Mouse (Mus musculus) thymus, postnatal 0 days (tissue): Measurements from ENCODE around the gene Glce. TPM values are rescaled to one million over a fixed set of nuclear protein-coding genes. Genes with fewer than 3 reads are reported as not detected.

Source experiments
- DNase-seq: peaks from one replicate; pipeline ENCODE4 v3.0.0-alpha.2; 2015; ENCODE audit warnings: low spot score
- polyA plus RNA-seq: library from polyadenylated mRNA; unstranded; fragments of >200 nt; fragmentation: Nextera tagmentation; extraction: Ambion mirVana; gene quantifications from 2 replicates; pipeline ENCODE4 v1.2.1, GENCODE M21; 2015

Glce gene
- polyA plus RNA-seq: 7.2 and 8.3 TPM in 2 replicates

DNA sequence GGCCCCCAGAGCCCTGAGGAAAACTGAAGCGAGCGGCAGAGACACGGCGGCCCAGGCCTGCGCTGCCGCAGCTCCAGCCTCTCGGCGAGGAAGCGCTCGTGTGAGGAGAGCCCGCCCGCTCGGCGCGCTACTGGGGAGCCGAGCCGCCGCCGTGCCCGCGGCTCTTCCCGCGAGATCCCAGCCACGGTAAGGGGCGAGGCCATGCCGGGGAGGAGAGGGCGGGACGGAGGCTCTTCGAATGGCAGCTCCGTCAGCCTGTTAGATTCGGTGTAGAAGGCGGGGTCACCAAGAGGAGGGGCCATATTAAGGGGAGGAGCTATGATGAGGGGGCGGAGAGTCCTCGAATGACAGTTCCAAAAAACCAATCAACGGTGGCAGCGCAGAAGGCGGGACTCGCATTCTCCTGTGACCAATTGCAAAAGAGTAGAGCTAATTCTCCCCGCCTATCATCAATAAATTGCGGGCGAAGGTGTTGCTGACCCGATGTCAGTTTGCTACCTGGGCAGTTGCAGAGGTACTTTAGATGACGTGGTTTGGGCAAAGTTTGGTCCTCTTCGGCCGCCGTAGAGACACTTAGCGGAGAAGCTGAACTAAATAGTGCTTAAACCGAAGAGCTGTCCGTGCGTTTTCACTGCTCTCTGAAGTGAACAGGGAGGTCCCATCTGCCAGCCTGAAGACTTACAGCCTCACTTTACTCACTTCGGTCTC lies at the start of gene Glce:
Glce (minus strand) TSS at position 148 of the 708 bp plus-strand sequence.
- DNase-seq: peak; percentile 99

DNA sequence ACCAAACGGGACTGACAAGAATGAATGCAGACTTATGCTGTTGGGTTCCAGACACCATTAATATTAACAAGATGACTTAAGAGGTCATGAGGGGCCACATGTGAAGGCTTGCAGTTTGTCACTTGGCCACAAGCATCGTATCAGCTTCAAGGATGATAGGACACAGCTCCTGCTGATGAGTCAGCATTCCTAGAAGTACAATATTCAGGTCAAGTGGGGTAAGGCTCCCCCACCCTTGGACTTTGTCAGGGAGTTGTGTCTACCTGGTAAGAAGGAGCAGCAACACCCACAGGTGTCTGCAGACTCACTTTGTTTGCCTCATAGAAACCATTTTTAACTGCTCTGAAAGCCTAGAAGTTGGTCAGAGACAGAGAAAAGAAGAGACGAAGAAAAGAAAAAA lies 49.8 kb upstream of the Glce start:
- no peak for DNase-seq

DNA sequence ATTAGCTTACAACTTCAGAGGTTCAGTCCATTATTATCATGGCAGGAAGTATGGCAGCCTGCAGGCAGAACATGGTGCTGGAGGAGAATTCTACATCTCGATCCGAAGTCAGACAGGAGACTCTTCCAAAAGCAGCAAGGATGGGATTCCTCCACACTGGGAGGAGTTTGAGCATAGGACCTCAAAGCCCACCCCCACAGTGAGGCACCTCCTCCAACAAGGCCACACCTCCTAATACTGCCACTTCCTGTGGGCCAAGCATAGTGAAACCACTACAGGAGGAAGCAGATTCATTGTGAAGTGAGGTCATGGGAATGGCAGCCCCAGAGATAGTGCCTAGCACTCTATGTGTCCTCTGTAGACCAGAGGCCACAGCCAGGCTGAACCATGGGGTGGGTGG lies 48.5 kb upstream of the Glce start:
- DNase-seq: no peak

DNA sequence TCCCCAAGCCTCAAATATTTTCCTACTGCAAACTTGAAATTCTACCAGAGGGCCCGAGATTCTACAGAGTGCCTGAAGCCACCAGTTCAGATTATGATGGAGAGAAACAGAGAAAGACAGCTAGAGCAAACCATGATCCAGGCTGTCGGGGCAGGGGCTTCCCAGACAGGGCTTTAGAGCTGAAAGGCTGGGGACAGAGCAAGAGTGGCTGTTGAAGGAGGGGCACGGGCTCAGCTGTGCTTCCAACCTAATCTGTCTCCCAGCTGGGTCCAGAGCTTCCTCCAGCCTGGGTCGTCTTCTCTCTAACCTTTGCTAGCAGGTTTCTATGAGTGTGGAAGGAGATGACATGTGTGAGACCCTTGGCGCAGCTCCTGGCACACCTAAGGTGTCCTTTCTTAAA lies 44.2 kb upstream of the Glce start:
- DNase-seq: no peak

DNA sequence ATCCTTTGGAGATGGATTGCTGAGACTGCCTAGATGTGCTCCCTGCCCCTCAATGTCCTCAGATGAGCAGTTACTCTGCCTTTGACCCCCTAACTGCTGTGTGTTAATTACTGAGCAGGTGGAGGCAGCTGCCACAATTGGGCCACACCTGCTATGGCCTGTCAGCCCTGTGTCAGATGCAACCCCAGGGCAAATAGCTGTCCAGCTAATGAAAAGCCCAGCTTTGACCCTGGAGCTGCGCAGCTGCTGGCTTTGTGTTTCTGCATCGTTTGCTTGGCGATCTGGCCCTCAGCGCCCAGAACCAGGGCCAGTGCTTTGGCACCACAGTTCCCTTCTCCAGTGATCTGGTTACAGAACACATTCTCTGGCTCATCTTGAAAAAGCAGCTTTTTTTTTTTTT lies 43.7 kb upstream of the Glce start:
- no peak for DNase-seq

DNA sequence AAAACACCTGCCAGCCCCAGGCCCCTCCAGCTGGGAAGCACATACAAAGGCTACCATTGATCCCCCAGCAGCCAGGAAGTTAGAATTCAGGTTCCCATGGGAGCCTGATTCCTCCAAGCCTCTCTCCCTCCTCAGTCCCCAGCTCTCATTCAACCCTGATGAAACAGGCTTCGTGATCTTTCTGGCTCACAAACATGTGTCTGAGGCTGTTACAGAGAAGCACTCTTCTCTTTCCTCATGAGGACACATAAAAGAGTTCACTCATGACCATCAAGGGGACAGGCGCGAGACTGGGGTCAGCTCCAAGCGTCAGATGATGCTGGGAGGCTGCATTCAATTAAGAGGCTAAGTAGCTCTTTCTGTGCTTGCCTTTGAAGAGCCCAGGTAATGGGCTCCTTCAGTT lies 40.4 kb upstream of the Glce start:
- no peak for DNase-seq

DNA sequence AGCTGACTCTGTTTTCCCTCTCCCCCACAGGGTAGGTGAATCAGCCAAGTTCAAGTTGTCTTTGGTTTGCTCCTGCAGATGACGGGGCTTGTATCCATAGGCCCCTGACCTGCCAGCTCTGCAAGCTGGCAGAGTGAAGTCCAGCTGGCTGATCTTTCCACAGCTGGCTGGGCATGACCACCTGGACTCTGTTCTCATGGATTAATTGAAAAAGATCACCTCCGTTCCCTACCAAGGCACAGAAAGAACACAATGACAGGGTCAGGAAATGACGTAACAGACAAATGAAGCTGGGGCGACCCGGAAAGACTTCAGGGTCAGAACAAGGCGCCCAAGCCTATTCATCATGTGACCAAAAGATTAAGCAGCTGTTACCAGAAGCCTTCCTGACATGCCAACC lies 38.3 kb upstream of the Glce start:
- no peak for DNase-seq

DNA sequence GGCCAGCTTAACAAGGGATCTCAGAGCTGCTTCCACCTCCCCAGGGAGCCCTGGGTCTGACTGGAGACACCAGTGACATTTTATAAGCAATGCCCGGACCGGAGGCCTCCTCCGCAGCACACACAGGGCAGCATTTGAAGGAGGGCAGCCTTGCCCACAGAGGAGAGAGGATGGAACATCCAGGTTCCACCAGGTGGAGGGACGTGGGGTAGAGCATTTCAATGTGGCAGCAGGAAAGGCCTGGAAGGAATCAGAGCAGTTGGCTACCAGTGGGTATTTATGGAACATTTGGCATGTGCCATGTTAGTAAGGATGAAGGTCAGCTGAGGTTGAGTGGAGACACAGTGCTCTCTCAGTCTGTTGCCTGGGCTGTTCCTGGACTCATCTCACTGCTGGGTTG lies 36.3 kb upstream of the Glce start:
- no peak for DNase-seq

DNA sequence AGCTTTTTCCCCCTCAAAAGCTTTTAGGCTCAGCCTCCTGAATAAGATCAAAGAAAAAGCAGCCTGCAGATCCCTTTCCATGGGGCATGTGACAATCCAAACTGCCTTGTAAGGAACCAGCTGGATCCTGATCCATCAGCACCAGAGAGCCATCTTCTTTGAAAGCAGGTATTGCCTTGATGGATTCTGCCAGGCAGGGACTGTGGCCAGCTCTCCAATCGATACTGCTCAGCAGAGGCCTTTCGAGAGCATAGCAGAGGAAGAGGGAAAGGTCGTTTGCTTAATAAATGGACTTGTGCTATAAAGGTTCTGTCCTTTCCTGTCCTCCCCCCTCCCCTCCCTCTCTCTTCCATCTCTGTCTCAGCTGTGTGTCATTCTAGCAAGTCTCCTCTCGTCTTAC lies 33.4 kb upstream of the Glce start:
- DNase-seq: no peak

DNA sequence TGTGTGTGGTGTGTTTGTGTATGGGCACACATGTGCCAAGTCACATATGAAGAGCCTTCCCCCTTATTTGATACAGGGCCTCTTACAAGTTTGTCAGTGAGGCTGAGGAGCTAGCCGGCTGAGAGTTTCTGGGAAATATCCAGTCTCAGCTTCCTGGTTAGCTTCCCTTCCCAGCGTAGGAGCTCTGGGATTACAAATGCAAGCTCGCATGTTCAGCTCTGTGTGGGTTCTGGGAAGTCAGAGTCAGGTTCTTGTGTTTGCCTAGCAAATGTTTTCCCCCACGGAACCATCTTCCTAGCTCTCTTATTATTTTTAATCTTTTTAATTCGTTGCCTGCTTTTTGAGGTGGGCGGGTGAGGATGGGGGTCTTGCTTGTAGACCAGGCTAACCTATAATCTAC lies 32.9 kb upstream of the Glce start:
- no peak for DNase-seq

DNA sequence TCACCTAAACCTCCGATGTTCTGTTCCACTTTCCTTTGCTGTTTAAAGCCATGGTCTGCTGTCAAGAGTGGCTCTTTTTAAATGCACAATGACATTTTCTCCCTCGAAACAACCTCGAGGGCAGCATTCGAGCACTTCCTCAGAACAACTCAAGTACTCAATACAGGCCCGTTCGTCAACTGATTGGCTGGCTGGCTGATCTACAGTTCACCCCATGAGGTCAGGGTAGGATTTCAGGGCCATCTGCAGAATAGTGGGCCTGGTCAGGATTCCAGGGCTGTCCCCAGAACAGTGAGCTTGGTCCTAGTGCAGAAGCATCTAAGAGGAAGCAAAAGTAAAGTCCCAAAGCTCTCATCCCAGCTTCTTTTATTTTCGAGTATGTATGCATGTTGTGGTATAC lies 32.5 kb upstream of the Glce start:
- no peak for DNase-seq

DNA sequence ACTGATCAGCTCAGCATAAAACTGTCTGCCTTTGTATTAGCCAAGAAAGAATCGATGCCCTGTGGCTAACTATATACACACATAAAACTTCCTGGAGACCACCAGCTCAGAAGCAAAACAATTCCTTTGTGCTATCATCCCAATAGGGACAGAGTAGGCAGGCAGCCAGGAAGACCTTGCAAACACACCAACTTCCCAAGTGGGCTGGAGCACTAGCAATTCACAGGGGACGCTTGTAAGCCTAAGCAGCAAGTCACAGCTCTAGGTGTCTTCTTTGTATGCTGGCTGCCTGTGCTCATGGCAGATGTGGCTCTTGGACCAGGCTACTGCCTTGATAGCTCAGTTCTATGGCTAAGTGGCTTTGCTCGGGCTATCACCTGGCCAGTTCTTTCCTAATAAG lies 32.1 kb upstream of the Glce start:
- no peak for DNase-seq

DNA sequence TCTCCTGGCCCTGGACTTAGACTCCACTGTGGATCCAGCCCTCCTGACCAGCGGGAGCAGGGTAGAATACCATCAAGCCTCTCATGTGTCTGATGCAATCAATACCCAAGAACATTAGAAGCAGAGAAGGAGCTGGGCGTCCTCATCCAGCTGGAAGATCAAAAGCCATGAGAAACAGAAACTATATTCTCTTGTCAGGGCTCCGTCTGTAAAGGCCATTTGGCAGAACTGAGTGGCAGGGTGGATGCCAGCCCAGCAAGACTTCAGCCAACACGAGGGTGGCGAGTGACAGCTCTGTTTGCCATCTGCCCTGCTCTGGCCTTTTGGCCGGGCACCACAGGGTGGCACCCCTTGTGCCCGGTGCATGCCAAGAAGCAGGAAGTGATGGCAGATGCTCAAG lies 30.8 kb upstream of the Glce start:
- DNase-seq: no peak

DNA sequence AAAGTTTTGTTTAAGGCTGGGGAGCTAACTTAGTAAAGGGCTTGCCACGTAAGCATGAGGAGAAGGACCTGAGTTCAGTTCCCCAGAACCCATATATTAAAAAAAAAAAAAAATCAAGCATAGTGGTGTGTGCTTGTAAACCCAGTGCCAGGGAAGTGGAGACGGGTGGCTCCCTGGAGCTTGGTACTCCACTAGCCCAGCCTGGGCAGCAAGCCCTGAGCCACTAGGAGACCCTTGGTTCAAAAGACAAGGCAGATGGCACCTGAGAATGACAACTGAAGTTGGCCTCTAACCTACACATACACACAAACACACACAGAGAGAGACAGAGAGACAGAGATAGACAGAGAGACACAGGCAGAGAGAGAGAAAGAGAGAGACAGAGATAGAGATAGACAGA lies 30.1 kb upstream of the Glce start:
- DNase-seq: no peak

DNA sequence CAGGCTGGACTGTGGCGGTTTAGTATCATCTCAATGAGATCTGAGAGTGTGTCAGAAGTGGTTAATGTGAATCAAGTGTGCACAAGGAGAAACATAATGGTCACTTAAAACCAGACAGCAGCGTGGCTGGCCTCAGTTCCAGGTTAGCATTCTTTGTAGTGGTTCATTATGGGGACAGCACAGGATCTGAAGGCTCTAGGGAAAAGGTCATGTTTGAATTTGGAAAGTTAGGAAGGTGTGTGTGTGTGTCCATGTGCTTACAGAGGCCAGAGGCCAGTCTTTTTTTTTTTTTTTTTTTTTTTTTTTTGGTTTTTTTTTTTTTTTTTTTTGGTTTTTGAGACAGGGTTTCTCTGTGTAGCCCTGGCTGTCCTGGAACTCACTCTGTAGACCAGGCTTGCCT lies 22.7 kb upstream of the Glce start:
- no peak for DNase-seq

DNA sequence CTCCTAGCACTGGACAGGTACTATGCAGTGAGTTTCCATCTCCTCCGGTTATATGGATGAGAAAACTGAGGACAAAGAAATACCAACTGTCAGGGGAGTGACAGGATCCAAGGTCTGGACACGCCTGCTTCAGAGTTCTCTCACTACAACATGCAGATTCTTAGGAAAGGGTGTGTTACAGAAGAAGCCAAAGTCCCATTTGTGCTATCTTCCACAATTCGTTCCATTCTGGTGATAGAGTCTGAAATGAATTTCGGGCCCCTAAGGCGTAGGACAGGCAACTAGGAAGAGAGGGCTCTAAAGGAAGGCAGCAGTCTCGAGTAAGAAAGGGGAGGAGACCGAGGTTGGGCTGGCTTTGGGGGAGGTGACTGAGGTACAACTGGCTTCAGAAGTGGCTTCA lies 21.0 kb upstream of the Glce start:
- DNase-seq: no peak

DNA sequence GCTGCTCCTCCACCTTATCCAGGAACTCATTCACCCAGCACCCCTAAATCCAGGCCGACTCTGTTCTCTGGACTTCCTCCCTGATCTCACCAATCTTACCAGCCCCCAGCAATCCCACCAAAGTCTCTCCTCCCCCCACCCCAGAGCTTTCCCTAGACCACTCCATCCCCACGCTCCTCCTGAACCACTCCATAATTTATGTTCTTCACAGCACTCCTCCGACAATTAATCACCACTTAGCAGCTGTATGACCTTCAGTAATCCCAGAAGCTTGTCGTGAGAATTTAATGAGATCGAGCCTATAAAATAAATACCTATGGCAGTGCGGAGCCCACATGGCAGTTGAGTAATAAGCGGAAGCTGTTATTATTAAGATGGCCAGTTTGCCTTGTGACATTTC lies 16.6 kb upstream of the Glce start:
- no peak for DNase-seq

DNA sequence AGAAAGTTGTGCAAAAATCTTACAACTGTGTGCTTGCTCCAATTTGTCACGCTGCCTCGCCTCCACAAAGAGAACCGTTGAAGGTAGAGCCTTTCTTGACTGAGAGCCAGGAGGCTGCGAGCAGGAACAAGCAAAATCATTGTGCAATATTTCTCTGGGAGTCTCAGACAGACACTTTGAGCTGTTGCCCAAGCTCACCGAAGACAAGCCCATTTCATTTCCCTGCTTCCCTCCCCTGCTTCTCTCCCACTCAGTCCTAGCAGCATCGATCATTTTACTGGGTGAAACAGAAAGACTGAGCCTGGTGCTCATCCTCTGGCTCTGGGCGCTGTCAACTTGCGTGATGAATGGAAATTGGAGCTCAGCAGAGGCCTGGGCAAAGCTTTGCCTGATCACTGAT lies 14.8 kb upstream of the Glce start:
- no peak for DNase-seq

DNA sequence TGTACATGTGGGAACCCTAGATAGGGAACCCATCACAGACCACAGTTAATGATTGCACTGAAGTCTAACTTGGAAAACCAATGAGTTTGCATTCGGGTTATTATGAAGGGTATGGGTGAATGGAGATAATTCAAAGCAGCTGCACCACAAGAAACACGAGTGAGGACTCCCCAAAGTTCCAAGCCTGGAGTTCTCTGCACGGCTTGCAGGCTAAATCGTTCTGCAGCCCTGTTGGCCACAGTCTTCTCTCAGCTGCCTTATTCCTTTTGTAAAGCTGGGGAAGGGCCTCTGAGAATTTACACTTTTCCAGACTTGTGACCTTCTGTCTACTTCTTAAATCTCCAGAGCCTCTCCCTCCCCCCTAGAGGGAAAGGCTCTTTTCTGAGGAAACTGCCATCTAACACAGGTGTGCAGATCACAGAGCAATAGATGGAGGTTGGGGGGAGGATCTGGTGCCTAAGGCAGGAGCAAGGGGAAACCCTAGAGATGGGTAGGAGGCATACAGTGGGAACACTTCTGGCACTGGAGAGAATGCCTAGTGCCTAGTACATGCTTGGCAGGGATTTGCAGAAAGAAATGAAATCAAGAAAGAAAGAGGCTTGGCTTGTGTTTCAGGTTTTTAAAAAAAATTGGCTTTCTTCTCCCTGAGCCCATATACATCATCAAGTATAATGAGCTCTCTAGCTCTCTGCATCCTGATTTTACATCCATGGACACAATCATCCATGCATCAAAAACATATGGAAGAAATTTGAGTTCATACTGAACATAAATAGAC lies 9.7 kb upstream of the Glce start:
- DNase-seq: no peak

DNA sequence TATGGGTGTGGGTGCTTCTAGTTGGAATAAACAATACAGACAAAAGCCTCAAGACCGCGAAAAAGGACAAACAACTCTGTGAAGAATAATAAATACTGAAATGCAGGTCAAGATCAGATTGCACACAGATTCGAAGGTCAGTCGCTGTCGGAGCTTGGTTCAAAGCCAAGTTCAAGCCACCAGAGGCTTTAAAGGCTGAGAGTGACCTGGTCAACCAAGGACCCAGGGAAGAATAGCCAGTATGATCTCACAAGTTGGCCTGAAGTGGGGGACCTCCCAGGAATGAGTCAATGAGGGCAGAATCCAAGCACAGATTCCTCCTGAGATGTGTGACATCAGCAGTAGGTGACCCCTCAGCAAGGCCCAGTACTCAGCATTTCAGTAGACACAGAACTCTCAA lies 8.3 kb upstream of the Glce start:
- no peak for DNase-seq

DNA sequence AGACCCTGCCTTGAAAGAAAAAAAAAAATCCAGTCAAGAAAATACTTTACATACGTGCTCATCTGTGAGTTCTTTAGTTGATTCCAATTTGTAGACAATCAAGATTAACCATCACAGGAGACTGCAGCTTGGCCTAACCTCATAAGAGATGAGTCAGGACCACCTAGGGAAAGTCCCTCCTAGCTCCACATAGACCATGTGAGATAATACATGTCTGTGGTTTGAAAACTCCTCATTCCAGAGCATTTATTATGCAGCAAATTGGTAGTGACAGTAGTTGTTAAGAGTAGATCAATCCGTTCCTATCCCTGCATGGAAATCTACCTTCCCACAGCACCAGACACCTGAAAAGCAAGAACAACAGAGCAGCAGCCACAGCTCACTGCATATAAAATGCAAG lies 5.6 kb upstream of the Glce start:
- DNase-seq: no peak

DNA sequence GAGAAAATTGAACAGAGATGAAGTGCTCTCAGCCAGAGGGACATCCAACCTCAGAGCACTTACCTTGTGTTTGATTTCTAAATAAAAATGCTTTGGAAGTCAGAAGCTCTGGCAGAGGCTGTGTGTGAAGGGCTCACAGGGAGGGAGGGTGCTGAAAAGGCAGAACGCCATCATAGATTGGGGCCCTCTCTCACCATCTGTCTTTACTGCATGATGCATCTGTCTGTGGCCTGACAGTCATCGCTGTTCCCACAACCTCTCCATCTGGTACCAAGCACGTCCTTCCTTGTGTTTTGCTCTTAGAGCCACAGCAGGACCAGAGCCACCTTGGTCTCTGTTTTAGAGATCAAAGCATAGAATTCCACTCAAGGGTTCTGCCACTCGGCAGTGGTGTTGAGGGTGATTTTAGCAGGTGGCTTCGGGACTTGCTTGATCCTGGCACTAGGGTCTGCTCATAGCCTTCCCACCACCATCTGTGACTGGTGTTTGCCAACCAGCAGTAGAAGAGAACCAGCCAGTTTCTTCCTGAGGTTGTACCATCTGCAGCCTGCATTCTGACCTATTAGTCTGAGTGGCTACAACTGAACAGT lies 3.6 kb upstream of the Glce start:
- no peak for DNase-seq

DNA sequence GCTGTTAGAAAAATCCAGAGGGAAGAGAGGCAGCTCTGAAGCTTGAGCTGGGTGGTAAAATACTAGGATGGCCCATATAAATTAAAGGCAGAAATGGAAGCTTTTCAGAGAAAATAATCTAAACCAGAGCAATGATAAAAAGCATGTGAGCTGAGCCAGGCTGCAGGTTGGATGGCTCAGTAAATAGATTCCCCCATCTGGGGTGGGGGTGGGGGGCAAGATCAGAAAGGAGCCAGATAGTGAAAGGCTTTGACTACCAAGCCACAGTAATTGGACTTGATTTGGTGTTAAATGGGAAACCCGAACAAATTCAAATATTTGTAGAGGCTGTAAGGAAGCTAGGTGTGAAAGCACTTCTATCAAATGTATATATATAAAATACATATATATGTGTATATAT lies 1.8 kb upstream of the Glce start:
- no peak for DNase-seq
